Mouse (Mus musculus) lung, embryonic 14.5 days (tissue): ENCODE measurements around the gene Zfp36l1. TPM values are rescaled to one million over a fixed set of nuclear protein-coding genes. Genes with fewer than 3 reads are reported as not detected.
A peak's percentile ranks its signal among the peaks of the same experiment; 100 is the strongest.

Source experiments
- ATAC-seq: fragments of 200-750 bp; cut with Nextera tagmentation; 2 replicates; pipeline ENCODE4 v1.8.0; 2017; ENCODE audit warnings: mild to moderate bottlenecking, moderate TSS enrichment, moderate library complexity; ENCODE audit not compliant: insufficient read depth
- DNase-seq: peaks from one replicate; pipeline ENCODE4 v3.0.0-alpha.2; 2015
- H3K27ac ChIP-seq: fragments of 300-500 bp; sonication (generic); 2 replicates; pipeline ENCODE4 v1.5.1; 2014; ENCODE audit warnings: low read depth, mild to moderate bottlenecking, moderate library complexity
- H3K27me3 ChIP-seq: fragments of 300-500 bp; sonication (generic); 2 replicates; pipeline ENCODE4 v1.6.1; 2014; ENCODE audit warnings: low read length, control low read depth; ENCODE audit not compliant: insufficient read depth
- H3K36me3 ChIP-seq: fragments of 300-500 bp; sonication (generic); 2 replicates; pipeline ENCODE4 v1.6.1; 2014; ENCODE audit warnings: control low read depth; ENCODE audit not compliant: insufficient read depth
- H3K4me1 ChIP-seq: fragments of 300-500 bp; sonication (generic); 2 replicates; pipeline ENCODE4 v1.6.1; 2014; ENCODE audit warnings: antibody characterized with exemption, control low read depth; ENCODE audit not compliant: insufficient read depth
- H3K4me2 ChIP-seq: fragments of 300-500 bp; sonication (generic); 2 replicates; pipeline ENCODE4 v1.6.1; 2014; ENCODE audit warnings: mild to moderate bottlenecking
- H3K4me3 ChIP-seq: fragments of 300-500 bp; sonication (generic); 2 replicates; pipeline ENCODE4 v1.5.1; 2014; ENCODE audit warnings: low read depth, low read length
- H3K9ac ChIP-seq: fragments of 300-500 bp; sonication (generic); 2 replicates; pipeline ENCODE4 v1.6.1; 2014
- H3K9me3 ChIP-seq: fragments of 300-500 bp; sonication (generic); 2 replicates; pipeline ENCODE4 v1.6.1; 2016; ENCODE audit warnings: low read depth, low read length, control low read depth
- CTCF ChIP-seq: IDR thresholded peaks from 2 replicates; pipeline ENCODE4 v1.5.1; 2016; ENCODE audit warnings: antibody characterized with exemption, low read depth
- WGBS: fragments of 180-500 bp; shearing (Covaris S2); extraction: QIAGEN DNeasy Blood & Tissue Kit; methylation state at CpG from one replicate; pipeline ENCODE4 v1.1.7; 2014; 5-methylcytosine and 5-hydroxymethylcytosine counted together
- polyA plus RNA-seq: library from polyadenylated mRNA; unstranded; fragments of >200 nt; fragmentation: Nextera tagmentation; extraction: Ambion mirVana; gene quantifications from 2 replicates; pipeline ENCODE4 v1.2.1, GENCODE M21; 2014

The Zfp36l1 gene
- polyA plus RNA-seq, 1 experiment from 2014 or later, result 190 TPM

DNA sequence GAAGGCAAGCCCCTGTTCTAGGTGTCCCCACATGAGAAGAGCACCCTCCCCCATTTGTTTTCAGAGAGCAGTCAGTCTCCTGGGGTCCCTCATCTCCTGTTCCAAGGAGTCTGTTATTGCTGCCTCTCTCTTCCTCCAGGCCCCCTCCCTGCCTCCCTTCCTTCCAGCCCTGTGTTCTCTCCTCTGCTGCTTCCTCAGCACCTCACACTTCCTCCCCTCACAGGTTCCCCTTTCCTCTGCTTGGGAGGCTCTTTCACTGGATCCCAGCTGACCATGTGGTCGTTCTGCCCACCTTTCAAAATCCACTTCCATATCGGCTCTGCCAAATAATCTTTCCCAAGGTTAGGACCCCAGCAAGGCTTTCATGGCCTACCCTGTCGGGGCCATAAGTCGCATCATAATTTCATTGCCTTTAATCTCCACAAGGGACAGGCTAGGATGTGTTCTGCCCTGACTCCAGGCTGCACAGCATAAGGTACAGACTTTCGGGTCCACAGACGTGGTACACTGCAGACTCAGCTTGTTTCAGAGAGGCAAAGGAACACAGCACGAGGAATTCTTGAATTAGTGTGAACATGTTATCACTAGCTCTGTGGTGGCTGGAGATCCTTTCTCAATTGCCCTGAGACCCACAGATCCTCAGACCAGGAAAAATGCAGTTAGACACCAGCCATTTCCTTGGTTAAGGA is 29.5 kb downstream of the Zfp36l1 start:
- Histone ChIP-seq H3K4me3 (no peak overlapping the region), H3K4me2 (no peak overlapping the region), H3K27me3 (no peaks in the 10 kb centered on the region), H3K9me3 (no peaks in the 10 kb centered on the region), H3K4me1 (peaks cover 22% of the 10 kb centered on the region), H3K9ac (no peak overlapping the region), H3K27ac (peak overlapping the region; percentile 85), H3K36me3 (no peaks in the 10 kb centered on the region)
- 46% methylated on average over 7 of the region's 7 CpGs for WGBS
- 0 out of 2 replicates have a peak, but pooled peaks have one; percentile 22 for ATAC-seq
- 0 out of 2 replicates have a peak, but pooled peaks have one; percentile 11 for TF ChIP-seq CTCF
- DNase-seq, result no peak

DNA sequence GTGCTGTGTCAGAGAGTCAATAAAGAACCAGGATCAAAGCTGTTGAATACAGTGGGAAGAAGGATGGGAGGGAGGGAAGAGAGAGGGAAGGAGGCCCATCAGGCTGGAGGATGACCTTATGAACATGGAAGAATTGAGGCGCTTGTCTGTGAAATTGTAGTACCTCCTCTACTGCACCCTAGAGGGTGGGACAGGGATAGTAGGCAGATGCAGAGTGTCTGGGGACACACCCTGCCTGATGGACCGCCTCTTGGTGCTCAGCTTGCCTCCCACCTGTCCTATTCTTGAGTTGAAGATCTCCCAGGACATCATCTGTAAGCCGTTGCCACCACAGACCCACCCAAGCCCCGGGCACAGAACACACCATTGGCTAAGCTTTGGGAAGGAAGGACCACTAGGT is 30.1 kb downstream of the Zfp36l1 start:
- 85% methylated on average over 4 of the region's 4 CpGs for WGBS
- H3K9ac ChIP-seq, result no peak overlapping the region
- H3K4me2 ChIP-seq, result no peak overlapping the region
- H3K9me3 ChIP-seq, result no peaks in the 10 kb centered on the region
- no peak for ATAC-seq
- H3K36me3 ChIP-seq, result no peaks in the 10 kb centered on the region
- peak overlapping the region; percentile 85; the same call in 1 of the 2 replicates for H3K27ac ChIP-seq
- no peaks in the 10 kb centered on the region for H3K27me3 ChIP-seq
- peaks cover 21% of the 10 kb centered on the region for H3K4me1 ChIP-seq
- H3K4me3 ChIP-seq, result no peak overlapping the region
- no peak for DNase-seq
- TF ChIP-seq CTCF, result no peak

DNA sequence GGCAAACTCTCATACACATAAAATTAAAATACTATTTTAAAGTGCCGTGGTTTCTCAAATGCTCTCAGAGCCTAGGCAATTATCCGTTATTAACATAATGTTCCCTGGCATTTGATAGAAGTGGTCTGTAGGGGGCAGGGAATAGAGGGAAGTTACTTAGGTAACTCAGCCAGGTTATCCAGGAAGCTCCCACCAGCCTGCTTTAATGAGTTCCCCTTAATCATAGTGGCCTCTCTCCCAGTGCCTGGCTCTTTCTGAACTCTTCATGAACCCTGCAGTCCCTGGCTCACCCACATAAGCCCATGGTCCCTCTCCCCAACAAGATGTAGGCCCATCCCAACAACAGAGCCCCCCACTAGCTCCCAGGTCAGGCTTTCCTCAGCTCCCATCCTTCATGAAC is 31.4 kb downstream of the Zfp36l1 start:
- ATAC-seq (no peak), DNase-seq (no peak)
- H3K9ac ChIP-seq, result no peak overlapping the region
- no peak overlapping the region for H3K4me3 ChIP-seq
- no peaks in the 10 kb centered on the region for H3K9me3 ChIP-seq
- no peaks in the 10 kb centered on the region for H3K27me3 ChIP-seq
- peaks cover 21% of the 10 kb centered on the region for H3K4me1 ChIP-seq
- no peaks in the 10 kb centered on the region for H3K36me3 ChIP-seq
- no peak overlapping the region for H3K27ac ChIP-seq
- 86% methylated on average over 2 of the region's 2 CpGs for WGBS
- no peak for TF ChIP-seq CTCF
- no peak overlapping the region for H3K4me2 ChIP-seq

DNA sequence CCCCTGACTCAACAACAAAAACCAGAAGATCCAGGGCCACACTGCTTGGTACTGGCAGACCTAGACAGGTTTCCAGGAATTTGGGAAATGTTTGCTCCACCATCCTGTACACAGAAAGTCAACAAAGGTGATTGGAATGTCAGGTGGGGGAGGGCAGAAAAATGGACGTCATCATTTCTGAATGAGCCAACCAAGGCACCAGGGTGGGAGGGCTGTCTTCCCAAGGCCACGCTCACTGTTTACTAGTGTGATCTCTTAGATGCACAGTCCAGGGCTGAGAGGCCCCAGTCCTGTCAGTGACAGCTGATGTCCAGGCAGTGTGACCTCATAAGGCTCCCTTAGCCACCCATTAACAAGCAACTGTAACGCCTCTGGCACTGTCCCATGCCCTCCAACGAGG is 32.9 kb downstream of the Zfp36l1 start:
- Histone ChIP-seq H3K4me1 (peaks cover 21% of the 10 kb centered on the region), H3K36me3 (no peaks in the 10 kb centered on the region), H3K27ac (no peak overlapping the region), H3K9me3 (no peaks in the 10 kb centered on the region), H3K9ac (no peak overlapping the region), H3K4me2 (no peak overlapping the region), H3K27me3 (no peaks in the 10 kb centered on the region), H3K4me3 (no peak overlapping the region)
- no peak for DNase-seq
- WGBS, result 60% methylated on average over 4 of the region's 4 CpGs
- no peak for ATAC-seq
- TF ChIP-seq CTCF, result no peak

DNA sequence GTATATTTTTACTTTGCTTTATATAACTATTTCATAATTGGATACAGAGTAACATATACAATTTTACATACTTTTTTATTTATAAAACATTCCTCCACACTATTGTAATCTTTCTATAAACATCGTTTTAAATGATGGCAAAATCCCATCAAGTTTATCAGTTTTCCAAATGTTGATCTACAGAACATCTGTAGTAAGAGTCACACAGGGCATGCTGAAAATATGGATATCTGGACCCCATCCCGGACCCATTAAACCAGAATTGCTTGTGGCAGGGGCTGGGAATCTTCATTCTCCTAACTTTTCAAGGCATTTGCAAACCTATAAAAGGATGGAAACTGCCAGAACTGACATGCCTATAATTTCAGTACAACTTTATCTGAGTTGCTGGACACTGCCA is 38.5 kb downstream of the Zfp36l1 start:
- ATAC-seq (no peak), DNase-seq (peak; percentile 64)
- Histone ChIP-seq H3K9ac (no peak overlapping the region), H3K27ac (no peak overlapping the region; the same call in 1 of the 2 replicates), H3K4me3 (no peak overlapping the region), H3K36me3 (no peaks in the 10 kb centered on the region), H3K9me3 (no peaks in the 10 kb centered on the region), H3K4me2 (no peak overlapping the region), H3K4me1 (peaks cover 3% of the 10 kb centered on the region; the same call in 1 of the 2 replicates), H3K27me3 (no peaks in the 10 kb centered on the region)
- no peak for TF ChIP-seq CTCF
- WGBS, result 43% methylated on average over 2 of the region's 2 CpGs

DNA sequence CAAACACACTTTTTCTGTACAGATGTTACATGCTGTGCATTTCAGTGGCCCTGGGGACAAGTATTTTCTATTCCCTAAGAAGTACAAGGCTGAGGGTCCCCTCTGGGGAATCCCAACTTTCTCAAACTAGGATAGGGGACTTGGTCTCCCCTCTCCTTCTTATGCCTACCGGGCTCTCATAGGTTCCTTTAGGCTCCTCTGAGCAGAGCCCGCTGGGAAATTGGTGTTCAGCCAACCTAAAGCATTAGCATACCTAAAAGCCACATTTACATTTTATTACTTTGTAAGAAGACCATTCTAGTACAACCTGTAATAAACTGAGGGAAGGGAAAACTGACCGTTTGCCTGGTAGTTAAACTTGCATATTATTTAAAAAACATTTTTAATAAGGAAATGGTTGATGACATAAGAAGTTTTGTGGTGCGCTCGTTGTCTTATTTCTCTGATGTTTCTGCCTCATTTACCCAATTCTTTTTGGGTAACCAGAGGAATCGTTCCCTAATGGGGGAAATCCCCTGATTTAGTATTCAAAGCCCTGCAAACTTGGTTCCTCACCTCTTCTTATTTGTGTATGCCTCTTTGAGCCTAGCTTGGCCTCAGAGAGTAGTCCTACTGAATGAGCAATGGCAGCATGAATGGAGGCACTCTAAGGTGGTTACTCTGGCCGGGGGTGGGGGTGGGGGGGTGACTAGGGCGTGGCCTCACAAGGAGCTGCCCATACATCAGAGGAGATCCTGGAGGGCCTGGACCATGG is 42.1 kb downstream of the Zfp36l1 start:
- WGBS, result 69% methylated on average over 8 of the region's 8 CpGs
- Histone ChIP-seq H3K4me1 (peaks cover 3% of the 10 kb centered on the region; the same call in 1 of the 2 replicates), H3K4me3 (no peak overlapping the region), H3K27ac (no peak overlapping the region), H3K36me3 (no peaks in the 10 kb centered on the region), H3K27me3 (no peaks in the 10 kb centered on the region), H3K9me3 (no peaks in the 10 kb centered on the region), H3K9ac (no peak overlapping the region), H3K4me2 (no peak overlapping the region)
- ATAC-seq (no peak), DNase-seq (no peak)
- TF ChIP-seq CTCF, result no peak

DNA sequence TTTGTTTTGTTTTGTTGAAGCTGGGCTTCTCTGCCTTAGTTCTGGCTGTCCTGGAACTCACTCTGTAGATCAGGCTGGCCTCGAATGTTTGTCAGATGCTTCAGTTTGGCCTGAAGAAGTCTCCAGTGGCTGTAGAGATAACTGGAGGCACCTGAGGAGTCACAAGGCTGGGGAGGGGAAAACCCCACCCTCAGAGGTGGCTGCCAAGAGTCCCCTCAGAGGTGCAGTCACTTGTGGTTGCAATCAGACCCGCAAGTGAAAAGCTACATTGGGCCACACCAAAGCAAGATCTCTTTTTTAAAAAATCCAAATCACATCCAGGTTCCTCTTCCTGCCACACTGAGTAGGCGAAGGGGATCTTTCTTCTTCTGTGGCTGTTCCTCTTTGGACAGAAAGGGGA is 43.8 kb downstream of the Zfp36l1 start:
- no peaks in the 10 kb centered on the region for H3K9me3 ChIP-seq
- no peaks in the 10 kb centered on the region for H3K27me3 ChIP-seq
- H3K9ac ChIP-seq, result no peak overlapping the region
- H3K36me3 ChIP-seq, result no peaks in the 10 kb centered on the region
- DNase-seq (no peak), ATAC-seq (no peak)
- WGBS, result 79% methylated on average over 3 of the region's 3 CpGs
- H3K4me2 ChIP-seq, result no peak overlapping the region
- H3K4me1 ChIP-seq, result peaks cover 5% of the 10 kb centered on the region
- H3K4me3 ChIP-seq, result no peak overlapping the region
- no peak for TF ChIP-seq CTCF
- H3K27ac ChIP-seq, result no peak overlapping the region
